Mouse (Mus musculus): Measurements from ENCODE around the gene Tmem235. TPM values are rescaled to one million over a fixed set of nuclear protein-coding genes. Genes with fewer than 3 reads are reported as not detected.
"Not testable (repeated sequence)": the region's sequence is repeated elsewhere in the genome, so short reads cannot be mapped to it uniquely, and the experiment has no call there.

The Tmem235 gene
- total RNA-seq, 2 experiments from 2014 or later, result not detected

DNA sequence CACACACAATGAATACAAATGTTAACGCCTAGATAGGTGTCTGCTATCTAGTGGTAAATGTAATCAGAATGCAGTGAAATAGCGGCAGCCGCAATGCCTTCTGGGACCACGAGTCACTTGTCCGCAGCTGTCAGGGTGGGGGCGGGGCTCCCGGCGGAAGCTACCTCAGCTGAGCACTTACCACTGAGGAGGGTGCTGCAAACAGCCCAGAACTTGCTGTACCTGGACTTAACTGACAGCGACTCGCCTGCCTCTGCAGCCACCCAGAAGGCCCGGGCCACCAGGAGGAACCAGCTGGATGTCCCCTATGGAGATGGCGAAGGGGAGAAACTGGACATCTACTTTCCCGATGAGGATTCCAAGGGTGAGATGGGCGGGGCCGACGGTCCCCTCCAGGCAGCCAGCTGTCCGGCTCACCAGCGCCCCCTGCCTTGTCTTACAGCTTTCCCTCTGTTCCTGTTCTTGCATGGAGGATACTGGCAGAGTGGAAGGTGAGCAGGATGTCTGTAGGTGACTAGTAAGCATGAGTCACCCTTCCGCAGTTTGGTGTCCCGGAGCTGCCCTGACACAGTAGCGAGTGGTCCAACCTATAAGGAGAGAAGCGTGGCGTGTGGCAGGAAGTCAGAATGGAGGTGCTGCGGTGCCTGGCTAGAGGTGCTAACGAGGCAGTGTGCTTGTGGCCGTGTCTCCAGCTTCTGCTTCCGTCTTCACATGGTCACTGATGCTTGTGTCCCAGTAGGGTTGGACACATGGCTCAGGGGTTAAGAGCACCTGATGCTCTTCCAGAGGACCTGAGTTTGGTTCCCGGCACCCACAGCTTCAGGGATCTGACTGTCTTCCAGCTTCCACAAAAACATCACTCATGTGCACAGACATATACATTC lies 28.2 kb upstream of the Tmem235 start:
- DNase-seq (ENCODE audit: low spot score in 2 of 2), result peak in 1 of 2 experiments; percentile 51

DNA sequence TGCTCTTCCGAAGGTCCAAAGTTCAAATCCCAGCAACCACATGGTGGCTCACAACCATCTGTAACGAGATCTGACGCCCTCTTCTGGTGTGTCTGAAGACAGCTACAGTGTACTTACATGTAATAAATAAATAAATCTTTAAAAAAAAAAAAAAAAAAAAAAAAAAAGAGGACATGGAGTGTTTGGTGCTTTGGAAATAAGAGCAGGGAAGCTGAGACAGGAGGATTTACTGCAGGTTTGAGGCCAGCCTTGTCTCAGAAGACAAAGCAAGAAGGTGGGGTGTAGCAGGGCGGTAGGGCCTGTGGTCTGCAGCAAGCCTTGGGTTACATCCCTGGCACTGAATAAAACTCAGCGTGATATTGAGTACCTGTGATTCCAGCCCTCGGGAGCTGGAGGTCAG lies 27.0 kb upstream of the Tmem235 start:
- not testable (repeated sequence) for DNase-seq (ENCODE audit: low spot score in 2 of 2)

DNA sequence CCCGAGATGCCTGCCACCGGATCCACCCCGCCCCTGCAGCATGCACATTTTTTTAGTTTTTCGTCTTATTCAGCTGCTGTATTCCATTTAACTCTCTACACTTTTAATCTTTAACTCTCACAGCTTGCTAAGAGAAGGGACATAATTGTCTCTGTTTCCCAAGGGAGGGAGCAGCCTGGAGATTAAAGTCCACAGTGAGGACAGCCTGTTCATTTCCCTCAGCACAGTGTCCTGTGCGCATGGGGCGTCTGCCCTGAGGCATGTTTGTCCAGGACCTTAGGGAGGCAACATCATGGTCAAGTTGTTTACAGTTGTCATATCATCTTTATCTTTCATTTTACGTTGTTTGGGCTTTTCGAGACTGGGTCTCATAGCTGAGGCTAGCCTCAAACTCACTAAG lies 26.5 kb upstream of the Tmem235 start:
- no peak for DNase-seq (ENCODE audit: low spot score in 2 of 2)

DNA sequence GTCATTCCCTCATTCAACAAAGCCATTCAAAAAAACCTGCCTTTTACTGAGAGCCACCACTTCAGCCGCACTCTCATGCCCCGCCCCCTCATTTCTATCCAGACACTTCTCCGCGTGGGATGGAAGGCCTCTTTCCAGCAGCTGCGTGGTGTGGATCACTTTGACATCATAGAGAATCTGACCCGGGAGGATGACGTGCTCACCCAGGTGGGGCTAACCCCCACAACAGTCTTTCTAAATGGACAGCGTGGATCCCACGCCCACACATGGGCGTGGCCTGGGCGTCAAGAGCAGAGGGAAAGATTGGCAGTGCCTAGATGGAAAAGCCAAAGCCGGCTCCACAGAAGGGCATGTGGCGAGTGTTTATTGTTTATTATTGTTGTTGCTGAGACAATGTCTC lies 24.2 kb upstream of the Tmem235 start:
- no peak for DNase-seq (ENCODE audit: low spot score in 2 of 2)

DNA sequence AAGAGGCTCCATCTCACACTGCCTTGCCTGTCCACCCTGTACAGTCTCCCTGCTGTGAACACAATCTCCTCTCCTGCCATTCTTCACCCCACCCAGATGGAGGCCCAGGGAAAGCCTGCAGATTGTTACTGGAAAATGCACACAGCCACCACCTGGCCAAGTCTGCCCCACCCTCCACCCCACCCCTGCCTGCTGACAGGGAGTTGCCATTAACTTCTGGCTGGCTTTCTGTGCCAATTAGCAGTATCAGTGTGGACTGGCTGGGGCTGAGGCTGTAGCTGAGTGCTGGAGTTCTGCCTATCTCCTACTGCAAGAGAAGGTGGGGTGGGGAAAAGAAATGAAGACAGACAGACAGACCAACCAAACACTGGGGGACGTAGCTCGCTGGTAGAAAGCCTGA lies 22.0 kb upstream of the Tmem235 start:
- DNase-seq (ENCODE audit: low spot score in 2 of 2), result no peak

DNA sequence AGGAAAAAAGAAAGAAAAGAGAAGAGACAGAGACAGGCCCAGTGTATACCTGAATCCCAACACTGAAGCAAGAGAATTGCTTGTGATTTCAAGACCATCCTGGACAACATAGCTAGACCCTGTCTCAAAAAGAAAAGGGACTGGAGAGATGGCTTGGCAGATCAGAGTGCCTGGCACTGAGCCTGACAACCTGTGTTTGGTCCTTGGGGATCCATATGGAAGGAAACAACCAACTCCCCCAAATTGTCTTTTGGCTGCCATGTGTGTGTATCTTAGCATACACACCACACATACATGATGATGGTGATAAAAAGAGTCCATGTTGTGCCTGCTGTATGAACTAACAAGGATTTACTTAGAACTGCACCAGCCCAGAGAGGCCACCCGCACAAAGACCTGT lies 21.5 kb upstream of the Tmem235 start:
- no peak for DNase-seq (ENCODE audit: low spot score in 2 of 2)

DNA sequence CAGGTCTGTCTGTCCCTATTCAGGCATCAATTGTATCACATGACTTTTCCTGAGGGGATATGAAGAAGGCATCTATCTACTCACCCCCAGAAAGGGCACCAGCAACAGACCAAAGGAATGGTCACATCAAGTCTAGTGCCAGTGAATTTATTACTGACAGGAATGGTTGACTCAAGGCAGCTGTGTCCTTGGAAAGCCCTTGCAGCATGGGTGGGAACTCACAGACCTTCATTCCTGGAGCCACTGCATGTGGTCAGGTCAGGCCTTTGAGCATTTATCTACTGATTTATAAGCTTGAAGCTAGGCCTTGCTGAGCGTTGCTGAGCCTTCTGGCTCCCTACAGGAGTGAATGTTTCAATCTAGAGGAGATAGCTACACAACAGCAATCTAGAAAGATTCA lies 19.6 kb upstream of the Tmem235 start:
- no peak for DNase-seq (ENCODE audit: low spot score in 2 of 2)

DNA sequence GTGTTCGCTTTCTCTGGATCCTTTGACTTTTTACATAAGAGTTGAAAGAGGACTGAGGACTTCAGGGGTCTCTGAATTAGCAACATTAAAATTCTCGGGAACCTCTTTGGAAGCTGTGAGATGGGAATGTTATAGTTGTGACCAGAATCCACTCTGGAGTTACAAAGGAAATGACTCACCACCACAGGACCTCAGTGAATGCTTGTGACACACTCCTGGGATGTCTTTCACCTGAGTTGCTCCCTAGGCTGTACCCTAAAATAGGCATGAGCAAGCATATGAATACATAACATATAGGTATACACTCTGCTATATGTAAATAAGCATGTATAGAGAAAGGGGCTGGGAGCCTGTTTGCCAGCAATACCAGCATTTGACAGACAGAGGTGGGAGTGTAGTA lies 17.1 kb upstream of the Tmem235 start:
- DNase-seq (ENCODE audit: low spot score in 2 of 2), result no peak

DNA sequence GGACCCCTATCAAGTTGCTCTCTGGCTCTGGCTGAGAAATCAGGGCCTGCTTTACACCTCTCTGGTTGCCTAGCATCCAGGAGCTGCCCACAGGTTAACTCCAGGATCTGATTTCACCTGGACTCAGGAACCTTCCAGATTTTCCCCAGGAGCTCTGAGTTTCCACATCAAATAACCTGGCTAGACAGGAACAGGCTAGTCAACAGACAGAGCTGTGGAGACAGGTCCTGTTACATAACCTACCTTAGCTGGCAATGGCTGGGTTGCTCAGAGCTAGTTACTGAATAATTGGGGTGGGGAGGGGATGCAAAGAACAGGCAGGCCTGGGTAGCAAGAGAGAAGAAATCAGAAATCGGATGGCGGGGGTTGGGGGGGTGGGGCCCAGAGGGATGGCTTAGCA lies 15.6 kb upstream of the Tmem235 start:
- no peak for DNase-seq (ENCODE audit: low spot score in 2 of 2)

DNA sequence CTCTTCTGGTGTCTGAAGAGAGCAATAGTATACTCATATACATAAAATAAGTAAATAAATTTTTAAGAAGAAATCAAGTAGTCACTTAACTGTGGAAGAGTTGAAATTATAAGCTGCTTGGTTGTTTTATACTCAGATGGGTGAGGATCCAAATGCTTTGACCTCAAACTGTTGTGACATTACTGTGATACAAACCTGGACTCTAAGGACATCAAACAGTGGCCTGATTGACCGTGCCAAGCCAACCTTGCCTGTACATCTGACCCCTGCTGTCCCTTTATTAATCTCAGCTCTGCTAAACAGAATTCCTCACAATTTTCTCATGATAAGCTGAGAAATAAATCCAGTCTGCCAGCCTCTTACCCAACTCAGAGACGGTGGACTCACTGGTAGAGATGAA lies 14.9 kb upstream of the Tmem235 start:
- no peak for DNase-seq (ENCODE audit: low spot score in 2 of 2)

DNA sequence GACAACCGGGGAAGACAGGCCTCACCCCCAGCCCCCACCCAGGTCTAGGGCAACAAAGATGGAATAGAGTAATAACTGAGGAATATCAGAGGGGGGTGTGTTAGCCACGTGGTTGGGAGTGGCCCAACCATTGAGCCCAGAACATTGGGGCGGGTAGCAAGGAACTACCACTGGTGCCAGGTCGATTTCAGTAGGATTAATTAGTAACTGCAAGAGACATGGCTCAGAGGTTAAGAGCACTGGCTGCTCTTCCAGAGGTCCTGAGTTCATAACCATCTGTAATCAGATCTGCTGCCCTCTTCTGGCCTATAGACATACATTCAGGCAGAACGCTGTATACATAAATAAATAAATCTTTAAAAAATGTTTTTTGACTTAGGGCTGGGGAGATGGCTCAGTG lies 13.9 kb upstream of the Tmem235 start:
- no peak for DNase-seq (ENCODE audit: low spot score in 2 of 2)

DNA sequence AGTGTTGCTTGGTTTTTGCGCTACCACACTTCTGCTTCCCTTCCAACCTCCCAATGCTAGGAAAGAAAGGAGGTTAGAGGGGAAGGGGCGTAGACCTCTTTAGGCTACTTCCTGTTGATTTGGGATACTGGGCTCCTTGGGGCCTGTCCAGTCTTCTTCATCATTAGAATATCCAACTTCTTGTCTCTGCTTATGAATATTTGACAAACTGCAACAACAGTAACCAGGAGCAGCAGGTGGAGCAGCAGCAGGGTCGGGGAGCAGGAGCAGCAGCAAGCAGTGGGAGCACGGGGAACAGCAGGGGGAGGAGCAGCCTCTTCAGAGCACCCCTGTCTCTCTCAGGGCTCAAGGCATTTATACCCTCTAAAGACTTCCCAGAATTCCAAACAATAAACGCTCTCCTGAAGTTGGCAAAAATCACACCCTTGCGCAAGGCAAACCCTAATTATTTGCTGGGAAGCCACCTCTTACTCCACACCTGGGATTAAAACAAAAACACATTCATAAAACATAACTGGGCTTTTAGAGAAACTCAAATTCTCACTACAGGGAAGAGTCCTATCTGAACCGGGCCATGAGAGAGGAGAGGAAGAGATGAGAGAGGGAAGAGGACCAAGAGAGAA lies 12.8 kb upstream of the Tmem235 start:
- DNase-seq (ENCODE audit: low spot score in 2 of 2), result no peak

DNA sequence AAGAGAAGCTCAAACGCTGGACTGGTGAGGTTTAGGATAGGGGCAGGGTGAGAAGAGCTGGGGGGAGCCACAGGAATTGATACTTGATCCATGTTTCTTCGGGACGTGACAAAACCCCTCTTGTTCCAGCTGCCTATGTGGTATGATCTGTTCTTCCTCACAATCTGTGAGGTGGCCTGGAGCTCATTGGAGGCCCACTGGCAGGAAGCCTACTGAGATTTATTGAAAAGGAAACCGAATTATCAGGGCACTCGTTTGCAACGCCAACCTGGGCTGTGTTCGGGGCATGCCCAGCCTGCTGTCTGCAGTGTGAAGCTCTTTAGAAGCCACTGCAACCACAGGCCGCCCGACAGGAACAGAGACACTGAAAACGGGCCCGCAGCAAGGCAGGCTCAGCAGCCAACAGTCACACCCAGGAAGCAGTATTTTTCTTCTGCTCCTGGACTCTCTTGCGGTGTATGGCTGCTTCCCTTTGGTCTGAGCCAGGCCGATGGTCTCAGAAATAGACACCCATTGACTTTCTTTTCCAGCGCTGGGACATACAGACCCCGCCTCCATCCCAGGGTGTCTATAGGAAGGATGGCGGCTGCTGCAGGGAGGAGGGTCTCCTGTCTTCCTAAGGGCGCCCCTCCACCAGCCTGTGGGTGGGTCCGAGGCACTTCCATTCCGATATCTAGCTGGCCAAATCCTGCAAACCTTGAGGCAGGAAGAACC lies 12.1 kb upstream of the Tmem235 start:
- DNase-seq (ENCODE audit: low spot score in 2 of 2), result peak in 1 of 2 experiments; percentile 24

DNA sequence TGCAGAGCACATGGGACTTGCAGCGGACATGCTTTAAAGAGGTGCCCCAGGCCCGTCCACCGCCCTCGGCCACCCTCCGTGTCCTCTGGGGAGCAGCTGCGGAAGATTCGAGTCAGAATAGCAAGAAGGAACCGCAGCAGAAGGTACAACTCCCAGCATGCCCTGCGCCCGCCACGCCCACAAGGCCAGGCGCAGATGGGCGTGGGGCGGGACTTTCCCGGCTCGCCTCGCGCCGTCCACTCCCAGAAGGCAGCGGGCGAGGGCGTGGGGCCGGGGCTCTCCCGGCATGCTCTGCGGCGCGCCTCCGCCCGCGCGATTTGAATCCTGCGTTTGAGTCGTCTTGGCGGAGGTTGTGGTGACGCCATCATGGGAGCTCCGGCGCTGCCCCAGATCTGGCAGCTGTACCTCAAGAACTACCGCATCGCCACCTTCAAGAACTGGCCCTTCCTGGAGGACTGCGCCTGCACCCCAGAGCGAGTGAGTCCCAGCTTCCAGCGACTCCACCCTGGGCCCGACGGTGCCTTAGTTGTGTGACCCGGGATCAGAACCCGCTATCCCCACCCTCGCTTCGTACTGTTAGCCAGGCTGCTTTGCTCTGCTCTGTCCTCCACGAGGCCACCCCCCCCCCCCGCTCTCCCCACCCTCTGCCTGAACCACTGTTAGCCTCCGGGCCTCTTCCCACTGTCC lies 11.4 kb upstream of the Tmem235 start, which contains the start of gene Birc5:
Gene Birc5, plus strand, starts transcription at position 267 of the 687 bp plus-strand sequence.
- DNase-seq (ENCODE audit: low spot score in 2 of 2), result peak; percentile 91 to 94

DNA sequence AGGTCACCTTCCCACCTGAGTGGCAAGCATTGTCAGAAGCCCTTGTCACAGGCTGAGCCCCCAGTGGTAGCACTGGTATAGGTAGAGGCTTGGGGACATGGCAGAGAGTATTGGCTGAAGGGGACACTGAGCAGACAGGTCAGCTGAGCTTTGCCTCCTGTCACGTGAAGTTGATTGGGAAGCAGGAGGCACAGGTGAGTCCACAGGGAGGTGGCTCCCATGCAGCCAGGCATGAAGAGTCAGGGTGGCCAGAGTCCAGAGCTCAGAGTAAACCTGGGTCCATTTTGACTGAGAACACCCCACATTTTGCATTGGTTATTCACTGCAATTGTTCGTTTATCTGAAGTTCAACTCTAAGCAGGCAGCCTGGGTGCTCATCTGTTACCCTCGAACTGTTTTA lies 7.7 kb upstream of the Tmem235 start:
- DNase-seq (ENCODE audit: low spot score in 2 of 2), result no peak

DNA sequence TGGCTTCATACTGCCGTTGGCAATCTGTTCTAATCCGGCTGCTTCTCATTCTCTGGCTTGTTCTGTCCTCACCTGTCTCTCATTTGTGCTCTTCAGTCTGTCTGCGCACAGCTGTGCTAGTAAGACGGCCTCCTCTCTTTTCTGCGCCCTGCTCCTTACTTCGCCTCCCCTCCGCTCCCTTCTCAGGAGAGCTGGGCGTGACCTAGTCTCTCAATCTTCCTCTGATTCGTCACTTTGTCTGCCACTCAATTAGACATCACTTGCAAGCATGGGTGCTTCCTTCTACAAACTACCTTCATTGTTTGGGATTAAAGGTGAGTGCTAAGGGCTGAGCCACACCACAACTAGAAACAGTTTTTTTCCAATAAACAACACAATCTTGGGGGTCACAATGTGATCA lies 6.3 kb upstream of the Tmem235 start:
- DNase-seq (ENCODE audit: low spot score in 2 of 2), result no peak

DNA sequence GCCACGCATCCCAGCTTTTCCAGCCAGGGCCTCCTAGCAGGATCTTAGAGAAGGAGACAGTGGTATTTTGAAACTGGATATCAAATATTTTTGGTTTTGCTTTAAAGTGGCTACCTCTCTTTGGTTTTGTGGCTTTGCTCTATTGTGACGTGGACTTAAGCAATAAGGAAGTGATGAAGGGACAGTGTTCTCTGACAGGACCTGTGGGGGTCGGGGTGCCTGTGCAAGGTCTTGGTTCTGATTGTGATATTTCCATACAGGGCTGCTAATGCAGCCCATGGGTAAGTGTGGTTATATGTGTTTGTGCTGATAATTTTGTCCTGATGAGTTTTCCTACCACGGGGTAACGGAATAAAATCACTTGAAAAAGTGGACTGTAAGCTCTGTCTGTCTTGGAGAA lies 5.2 kb upstream of the Tmem235 start:
- DNase-seq (ENCODE audit: low spot score in 2 of 2), result no peak

DNA sequence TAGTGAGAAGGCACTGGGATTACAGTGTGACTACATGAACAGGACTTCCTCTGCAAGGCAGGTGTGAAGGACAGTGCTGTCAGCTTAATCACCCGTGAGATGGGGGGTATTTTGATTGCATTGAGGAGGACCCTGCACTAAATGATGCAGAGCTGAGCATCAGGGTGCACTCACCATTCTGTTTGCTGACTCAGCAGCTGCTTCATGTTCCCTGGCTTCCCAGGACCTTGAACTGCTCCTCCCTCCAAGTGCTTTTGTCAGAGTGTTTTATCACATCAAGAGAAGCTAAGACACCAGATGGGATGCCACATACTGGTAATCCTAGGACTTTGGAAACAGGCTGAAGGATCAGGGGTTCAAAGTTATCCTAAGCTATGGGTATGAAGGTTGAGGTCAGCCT lies 4.6 kb upstream of the Tmem235 start:
- no peak for DNase-seq (ENCODE audit: low spot score in 2 of 2)

DNA sequence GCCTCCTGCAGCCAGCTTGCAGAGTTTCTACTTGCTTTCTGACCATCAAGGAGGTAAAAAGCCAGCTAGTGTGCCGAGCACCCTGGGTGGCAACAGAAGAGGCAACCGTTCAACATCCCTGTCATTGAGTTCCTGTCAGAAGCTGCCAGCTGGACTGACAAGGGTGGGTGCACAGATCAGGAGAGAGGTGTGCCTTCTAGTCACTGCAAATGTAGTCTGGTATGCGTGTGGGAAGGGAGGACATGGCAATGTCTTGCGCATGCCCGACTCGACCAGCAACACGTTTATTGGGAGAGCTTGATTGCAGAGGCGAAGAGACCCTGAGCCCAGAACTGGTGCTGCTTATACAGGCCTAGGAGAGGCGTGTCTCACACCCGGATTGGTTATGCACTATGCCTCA lies 3.1 kb upstream of the Tmem235 start:
- DNase-seq (ENCODE audit: low spot score in 2 of 2), result no peak

DNA sequence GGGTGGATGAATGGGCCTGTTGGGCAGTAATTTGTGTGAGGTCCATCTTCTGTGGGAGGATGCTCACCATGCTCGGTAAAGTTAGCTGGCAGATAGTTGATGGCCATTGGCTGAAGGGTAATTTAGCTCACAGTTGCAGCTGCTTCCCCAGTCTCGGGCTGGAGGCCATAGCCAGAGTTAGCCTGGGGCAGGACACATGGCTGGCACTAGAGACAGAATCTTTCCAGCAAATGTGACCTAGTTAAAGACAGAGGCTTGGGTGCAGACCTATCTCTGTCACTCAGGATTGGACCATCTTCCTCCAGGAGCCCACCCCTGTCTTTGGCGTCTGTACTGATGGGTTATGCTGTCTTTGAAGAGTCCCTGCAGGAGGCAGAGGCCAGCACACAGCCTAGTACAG lies 2.2 kb upstream of the Tmem235 start:
- DNase-seq (ENCODE audit: low spot score in 2 of 2), result no peak

DNA sequence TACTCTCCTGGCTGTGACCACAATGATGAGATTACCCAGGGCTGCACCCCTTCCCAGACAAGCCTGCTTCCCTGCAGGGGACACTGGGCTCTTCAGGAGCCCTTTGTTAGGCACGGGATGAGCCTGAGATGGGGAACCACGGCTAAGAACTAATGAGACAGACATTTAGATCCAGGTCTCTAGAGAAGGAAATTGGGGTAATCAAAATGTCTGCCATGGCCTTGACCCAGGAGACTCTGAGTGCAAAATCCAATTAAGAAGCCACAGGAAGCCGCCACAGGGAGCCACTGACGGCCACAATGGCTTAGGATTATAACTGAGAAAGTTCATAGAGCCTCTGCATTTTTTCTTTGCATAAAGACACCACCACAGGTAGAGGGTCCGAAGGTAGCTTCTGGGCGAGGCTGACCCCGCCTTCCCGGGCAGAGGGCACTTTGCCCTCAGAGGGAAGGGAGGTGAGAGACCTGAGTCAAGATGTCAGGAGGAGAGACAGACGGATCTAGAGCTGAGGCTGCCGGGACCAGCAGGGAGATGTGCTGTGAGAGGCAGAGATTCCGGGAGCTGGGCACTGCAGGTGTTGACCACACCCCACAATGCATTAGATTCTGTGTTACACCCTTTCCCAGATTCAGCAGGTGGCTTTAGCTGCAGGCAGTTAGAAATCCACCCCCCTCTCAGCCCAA lies 2.8 kb downstream of the Tmem235 start:
- no peak for DNase-seq (ENCODE audit: low spot score in 2 of 2)

All from adrenal gland, postnatal 4 days (tissue).